Mouse (Mus musculus): ENCODE measurements around the gene 1810010D01Rik.

1810010D01Rik gene

DNA sequence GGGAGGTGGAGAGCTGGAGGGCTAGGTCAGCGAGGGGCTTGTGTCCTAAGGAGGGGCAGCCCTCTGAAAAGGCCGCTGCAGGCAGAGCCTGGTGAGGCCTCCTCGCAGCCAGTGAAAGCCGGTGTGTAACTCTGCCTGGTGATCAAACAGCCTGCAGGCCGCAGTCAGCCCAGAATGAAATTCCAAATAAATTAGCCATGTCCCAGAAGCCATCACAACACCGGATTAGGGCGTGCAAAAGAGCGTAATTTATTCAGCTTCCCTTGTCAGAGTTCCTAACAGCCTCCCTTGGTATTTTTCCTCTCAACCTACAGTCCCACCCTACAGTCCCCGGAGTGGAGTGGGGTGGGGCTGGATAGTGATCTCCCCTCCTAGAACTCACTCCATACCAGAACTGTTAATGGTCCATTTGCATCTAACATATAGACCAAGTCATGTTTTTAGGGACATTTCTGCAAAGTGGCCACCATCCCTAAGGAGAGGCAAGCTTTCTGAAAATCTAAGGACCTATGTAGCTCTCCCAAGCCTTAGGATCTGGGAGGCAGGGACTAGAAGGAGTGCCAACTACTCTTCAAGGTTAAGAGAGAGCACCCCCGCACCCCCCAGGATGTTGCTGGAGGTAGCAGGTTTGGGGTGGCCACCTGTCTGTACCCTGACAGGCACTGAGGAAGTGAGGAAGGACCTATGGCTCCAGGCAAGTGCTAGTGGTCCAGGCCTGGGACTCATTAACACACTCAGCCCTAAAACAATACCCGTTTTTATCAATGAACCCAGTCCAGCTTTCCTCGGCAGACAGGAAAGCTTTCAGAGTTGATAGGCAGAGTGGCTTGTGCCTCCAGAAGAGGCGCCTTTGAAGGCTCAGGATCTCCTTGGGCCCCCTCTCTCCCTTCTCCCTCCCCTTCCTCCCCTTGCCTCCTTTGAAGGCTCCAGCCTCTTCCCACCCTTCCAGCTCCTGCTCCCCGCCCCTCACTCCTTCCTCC is 4.1 kb upstream of the 1810010D01Rik start:
- no peak for DNase-seq (ENCODE audit: low spot score)

DNA sequence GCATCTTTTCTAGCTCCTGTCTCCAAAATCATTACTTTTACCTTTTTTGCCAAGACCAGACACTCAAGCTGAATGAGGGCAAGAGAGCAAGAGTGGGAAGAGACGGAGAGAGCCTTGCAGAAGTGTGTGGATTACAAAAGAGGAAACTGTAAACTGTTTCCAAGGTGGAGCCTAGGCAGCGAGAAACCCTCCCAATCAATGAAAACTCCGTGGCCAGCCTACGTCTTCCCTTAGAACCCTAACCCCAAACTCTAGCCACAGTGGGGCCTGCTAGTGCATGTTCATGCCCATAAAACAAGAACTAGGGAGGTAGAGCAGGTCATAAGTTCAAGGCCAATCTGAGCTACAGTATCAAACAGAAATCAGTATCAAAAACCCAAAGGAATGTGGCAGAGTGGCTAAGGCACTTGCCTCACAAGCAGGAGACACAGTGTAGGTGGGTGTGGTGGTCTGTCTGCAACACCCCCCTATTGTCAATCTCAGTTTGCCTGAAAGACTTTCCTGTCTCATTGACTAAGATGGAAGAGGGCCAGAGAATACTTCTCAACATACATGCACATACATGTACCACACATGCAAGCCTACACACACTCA is 2.7 kb upstream of the 1810010D01Rik start:
- DNase-seq (ENCODE audit: low spot score), result no peak

DNA sequence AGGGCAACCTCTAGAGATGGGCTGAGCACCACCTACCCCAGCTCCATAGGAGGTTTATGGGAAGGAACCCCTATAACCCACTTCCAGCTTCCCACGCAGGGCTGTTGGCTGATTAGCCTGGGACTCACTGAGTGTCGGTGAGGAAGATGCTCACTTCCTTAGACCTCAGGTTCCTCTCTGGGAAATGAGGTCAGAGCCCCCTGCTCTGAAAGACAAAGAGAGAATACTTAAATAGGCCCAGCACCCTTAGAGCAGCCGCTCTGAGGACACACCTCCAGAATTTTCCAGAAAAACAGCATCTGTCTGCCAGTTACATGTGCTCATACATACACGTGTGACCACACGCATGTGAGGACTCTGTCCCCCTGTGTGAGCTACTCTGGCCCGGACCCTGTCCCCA is 1.1 kb downstream of the 1810010D01Rik start:
- DNase-seq (ENCODE audit: low spot score), result no peak

DNA sequence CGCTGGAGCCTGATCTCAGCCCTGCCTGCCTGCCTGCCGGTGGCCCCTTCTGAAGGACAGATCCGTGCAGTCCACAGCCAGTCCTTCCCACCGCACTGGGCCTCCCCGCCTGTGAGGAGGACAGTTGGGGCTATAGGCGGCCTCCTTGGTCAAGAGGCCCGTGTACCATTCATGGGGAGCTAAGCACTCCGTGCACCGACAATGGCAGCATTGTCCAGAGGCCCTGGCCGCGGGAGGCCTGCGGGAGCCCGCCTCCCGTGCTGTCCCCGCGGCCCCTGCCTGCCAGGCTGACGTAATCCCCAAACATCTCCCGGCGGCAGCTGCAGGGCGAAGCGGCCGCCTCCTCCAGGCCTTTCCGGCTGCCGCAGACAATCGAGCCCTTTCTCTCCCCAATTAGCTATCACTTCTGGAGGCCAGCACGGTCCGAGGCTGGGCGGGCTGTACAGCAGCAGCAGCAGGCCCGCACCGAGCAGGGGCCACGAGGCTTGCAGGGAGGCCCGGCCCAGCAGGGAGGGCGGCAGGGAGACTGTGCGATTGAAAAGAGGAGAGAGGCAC is 1.8 kb downstream of the 1810010D01Rik start:
- no peak for DNase-seq (ENCODE audit: low spot score)

DNA sequence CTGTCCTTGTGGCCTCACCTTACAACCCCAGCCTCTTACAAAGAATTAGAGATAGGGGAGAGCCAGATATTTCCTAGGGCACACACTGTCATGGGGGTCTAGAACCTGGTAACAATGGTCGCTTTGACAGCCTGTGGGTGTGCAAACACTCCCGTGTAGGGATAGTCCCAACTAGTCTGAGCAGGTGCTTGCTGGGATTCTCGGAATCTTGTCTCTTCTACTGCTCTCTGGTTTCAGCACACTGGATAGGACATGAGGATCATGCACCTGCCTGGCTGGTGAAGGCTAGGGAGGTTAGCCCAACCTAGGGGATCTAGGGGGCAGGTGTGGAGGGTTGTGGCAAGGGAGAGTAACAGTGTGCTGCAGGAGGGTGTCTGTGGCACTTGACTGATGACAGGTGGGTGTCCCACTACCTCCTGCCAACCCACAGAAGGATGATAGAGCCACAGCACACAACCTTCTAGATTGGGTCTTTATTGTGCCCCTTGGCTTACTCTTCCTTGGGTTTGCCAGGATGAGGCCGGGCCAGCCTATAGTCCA is 2.5 kb downstream of the 1810010D01Rik start:
- DNase-seq (ENCODE audit: low spot score), result no peak

DNA sequence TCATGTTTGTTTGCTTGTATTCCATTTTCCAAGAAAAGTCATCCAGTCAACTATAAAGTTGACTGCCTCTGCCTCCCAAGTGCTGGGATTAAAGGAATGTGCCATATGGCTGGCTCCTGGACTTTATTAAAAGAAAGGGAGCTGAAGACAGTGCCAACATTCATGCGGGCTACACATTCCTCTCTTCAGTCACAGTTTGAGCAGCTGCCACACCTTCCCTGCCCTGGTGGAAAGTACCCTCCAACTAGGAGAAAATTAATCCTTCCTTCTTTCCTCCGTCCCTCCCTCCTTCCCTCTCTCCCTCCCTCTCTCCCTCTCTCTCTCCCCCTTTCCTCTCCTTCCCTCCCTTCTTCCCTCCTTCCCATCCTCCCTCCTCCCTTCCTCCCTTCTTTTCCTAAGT is 8.2 kb downstream of the 1810010D01Rik start:
- no peak for DNase-seq (ENCODE audit: low spot score)

DNA sequence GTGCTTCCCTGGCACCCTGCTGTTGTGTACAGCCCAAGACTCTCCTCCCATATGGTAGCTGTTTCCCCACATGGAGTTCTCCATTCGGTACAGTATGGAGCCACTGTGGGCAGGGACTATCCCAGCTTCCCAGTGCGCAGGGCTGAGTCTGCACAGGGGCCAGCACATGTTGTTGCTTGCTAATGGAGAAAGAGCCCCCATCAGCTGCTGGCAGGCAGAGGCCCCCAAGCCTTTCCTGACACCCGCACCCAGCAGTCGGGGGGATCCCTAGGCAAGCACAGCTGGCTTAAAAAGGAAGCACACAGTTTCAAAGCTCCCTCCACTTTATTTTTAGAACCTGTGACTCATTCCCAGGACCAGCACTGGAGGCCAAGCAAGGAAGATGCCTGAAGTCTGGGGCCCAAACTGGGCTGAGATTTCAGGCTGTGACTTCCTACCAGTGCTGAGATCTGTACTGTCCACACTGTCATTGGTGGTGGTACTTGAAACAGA is 9.7 kb downstream of the 1810010D01Rik start:
- DNase-seq (ENCODE audit: low spot score), result no peak

DNA sequence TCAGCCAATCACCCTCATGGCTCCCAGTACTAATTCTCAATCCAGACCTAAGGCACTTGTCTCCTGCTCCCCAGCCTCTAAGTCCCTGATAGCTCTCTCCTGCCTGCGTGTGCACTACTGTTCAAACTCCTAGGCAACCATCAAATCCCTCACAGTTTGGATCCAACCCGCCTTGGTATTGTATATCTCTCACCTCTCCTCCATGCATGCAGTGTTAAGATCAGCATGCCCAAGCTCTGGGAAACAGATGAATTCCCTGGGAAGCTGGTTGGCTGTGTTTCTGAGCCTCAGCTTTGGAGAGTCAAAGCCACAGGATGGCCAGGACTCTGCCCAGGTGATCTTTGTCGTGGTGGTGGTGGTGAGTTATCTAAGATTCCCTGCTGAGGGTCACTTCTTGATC is 10.2 kb downstream of the 1810010D01Rik start:
- no peak for DNase-seq (ENCODE audit: low spot score)

DNA sequence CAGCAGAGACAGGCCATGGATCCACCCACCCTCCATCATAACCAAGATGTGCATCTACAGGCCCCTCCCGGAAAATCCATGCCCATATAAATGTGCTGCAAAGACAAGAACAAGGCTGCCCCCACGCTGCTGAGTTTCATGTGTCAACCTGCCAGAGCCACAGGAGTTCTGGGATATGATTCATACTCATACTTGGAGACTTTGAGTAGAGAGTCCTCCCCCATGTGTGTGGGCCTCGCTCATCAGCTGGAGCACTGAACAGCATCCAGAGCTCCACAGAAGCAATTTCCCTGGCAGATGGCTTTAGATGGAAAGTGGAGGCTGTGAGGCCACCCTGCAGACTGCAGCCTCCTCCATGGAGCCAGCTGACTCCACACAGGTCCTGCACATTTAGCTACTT is 10.9 kb downstream of the 1810010D01Rik start:
- DNase-seq (ENCODE audit: low spot score), result no peak

DNA sequence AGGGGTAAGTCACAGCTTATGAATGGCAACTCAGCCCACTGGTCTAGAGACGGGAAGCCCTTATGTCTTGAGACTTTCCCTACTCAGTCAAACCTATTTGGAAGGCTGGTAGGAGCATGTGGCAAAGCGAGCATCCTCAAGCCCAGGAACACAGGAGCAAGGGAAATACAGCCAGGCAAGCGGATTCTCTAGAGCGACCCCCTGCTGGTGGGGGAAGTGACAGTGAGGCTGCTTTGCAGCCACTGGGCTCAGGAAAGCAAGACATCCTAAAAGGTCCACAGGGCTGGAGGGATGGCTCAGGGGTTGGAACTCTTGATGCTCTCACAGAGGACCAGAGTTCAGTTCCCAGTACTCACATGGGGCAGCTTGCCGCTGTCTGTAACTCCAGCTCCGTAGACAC is 11.6 kb downstream of the 1810010D01Rik start:
- DNase-seq (ENCODE audit: low spot score), result no peak

DNA sequence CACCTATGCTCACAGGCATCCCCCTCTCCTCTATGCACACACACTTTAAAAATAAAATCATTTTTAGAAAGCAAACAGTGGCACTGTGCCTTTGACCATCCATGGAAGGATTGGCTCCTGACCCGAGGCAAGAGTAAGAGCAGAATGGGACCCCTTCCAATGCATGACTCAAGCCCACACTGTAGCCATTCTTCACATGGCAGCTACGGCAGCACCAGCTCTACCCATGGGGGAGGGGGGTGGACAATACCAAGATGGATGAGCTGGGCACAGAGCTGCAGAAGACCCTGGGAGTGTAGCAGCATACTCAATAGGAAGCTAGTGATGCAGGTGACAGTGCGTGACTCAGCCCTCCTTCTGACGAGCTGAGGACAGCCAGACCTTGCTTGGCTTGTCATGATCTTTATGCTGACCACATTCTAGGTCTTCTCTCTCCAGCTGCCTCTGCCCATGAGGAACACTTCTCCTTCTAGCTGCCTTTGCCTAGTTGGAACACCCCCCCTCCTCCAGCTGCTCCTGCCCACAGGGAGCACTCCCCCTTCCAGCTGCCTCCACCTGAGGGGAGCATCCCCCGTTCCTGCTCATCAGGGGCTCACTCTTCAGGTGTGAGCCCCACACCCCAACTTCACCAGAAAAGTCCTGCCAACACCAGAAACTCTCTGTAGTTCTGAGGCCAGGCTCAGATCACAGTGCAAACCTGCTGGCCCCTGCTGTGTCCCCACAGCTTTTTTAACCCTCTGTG is 12.6 kb downstream of the 1810010D01Rik start:
- DNase-seq (ENCODE audit: low spot score), result no peak

DNA sequence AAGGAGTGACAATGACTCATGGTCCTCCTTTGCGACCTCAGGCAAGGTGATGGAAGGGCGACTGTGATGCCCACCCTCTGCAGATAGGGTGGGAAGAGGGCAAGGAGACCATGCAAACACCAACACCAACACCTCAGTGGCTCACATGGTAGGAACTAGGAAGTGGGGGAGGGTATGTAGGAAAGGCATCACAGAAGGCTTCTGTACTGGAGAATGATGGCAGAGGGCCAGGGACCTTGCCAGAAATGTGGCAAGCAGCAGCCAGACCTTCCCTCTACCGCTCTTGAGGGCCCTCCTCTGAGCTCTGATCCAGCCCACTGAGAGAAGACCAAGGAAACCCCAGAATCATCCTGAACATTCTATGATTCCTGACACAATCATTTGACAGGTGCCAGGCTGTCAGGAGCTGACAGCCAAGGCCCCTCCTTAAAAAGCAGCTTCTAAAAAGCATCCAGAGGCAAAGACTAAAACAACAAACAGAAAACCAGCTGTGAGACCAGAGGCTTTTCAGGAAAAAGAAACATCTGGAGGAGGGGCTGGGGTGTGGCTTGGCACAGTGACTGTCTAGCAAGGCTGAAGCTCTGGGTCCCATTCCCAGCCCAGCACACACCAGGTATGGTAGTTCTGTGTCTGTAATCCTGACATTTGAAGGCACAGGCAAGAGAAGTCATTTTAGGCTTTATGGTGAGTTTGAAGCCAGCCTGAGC is 13.3 kb downstream of the 1810010D01Rik start:
- no peak for DNase-seq (ENCODE audit: low spot score)

DNA sequence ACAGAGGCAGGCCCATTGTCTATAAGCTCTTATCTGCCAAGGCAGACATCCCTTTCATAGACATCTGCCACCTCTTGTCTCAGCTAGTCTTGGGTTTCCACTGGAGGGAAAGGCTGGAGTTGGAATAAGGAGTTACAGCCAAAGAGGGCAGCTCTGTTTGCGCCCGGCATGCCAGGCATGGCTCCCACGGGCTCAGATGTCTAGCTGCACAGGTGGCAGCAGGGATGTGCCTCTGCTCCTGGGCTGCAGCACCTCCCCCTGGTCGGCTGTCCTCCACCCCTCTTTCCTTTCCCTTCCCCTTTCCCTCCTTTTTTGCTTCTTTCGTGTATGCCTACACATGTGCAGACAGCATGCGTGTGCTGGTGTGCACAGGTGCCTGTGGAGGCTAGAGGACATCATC is 15.1 kb downstream of the 1810010D01Rik start:
- no peak for DNase-seq (ENCODE audit: low spot score)

DNA sequence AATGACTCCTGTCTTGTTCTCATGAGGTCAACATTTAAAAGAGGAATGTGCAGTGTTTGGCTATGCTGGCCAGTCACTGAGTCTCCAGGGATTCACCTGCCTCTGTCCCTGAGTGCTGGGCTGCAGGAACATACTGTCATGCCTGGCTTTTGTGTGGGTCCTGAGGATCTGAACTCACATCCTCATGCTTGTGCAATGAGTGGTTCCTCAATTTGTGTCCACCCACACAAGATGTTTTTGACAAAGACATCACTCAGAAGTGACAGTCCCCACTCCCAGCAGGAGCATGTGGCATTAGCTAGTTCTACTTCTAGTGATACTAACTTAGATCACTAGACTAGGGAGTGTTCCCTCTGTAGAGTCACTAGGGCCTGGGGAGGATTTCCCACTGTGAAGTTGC is 17.4 kb downstream of the 1810010D01Rik start:
- DNase-seq (ENCODE audit: low spot score), result no peak

DNA sequence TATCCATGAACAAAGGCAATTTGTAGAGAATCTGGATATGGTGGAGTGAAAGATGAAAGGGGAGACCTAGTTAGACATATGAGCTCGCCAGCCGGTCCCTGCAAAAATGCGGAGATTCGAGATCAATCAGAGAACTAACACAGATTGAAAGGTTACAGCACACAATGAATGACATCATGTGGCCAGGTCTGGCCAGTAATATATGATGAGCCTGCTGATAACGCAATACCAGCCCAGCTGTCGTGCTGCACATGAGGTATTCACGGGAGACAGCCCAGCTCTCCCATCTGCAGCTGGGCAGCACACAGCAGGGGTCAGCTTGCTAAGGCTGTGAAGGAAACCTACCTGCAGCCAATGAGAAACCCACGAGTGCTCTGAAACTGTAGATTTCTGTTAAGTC is 18.6 kb downstream of the 1810010D01Rik start:
- no peak for DNase-seq (ENCODE audit: low spot score)

DNA sequence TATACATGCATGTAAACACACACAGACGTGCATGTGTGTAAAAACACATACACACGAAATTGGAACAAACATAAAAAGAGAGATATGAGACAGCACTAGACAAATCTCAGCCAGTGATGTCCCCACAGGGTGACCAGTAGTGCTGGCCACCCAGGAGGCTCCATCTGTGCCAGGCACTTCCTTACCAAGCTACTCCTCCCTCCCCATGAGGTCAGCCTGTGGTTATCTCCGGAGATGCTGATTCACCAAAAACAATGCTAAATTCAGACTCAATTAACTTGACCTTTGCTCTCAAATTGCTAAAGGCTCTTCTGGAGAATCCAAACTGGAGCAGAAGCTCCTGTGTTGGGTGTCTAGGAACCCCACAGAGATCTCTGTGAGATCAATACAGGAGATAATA is 20.1 kb downstream of the 1810010D01Rik start:
- DNase-seq (ENCODE audit: low spot score), result no peak

DNA sequence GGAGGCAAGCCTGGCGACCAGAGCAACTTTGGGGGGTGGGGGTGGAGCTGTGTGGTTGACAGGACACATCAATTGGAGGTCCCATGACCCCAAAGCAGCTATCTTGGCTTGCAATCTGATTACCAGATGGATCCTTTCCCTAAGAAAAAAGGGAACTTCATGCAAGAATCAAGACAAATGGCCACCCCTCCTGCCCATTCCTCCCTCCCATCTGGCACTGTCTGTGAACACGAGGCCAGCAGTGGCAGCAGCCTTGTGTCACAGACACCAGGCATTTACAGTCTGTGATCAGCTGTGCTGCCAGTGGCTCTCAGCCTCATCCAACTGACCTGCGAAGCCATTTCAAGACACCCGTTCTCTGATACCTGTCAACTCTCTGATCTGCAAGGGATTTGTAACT is 25.5 kb downstream of the 1810010D01Rik start:
- DNase-seq (ENCODE audit: low spot score), result no peak

DNA sequence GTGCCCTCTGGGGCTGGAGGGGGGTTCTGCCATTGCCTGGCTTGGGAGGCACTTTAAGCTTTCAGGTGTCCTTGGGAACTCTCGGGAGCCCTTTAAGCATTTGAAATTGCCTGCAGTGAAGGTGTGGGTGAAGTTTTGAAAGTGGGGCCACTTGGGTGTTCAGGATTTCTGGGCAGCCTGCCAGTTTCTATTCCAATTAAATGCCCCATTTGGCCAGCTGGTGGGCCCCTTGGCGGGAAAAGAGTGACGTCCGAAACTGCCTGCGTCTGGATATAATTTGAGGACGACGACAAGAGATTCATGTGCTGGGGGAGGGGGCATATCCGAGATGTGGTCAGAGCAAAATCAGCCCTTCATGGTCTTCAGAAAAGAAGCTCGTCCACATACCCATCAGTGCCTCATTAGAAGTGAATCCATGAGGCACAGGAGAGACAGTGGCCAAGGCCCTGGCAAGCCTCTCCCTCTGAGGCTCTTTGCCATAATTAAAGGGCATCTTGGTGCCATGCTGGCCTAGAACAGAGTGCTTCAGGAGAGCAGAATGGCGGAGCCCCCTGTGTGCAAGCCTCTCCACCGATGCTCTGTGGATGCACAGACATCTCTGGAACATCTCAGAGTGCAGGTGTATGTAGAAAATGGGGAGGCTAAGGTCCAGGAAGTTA is 26.4 kb downstream of the 1810010D01Rik start:
- no peak for DNase-seq (ENCODE audit: low spot score)

DNA sequence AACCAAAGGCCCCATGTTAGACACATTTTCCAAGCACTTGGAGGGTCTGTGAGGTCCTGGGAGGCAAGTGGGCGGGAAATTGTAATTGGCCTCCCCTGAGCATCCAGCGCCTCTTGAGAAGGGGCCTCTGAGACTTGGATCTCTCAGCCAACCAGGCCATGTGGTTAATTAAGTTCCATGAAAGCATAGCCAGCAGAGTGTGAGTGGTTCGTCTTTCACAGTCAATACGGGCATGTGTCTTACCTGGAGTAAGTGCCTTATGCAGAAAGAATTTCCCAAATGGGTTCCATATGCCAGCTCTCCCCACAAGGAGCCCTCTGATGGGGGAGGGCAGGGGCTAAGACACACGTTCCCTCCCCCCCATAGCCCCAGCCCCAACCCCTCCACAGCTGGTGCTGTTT is 28.2 kb downstream of the 1810010D01Rik start:
- DNase-seq (ENCODE audit: low spot score), result no peak

DNA sequence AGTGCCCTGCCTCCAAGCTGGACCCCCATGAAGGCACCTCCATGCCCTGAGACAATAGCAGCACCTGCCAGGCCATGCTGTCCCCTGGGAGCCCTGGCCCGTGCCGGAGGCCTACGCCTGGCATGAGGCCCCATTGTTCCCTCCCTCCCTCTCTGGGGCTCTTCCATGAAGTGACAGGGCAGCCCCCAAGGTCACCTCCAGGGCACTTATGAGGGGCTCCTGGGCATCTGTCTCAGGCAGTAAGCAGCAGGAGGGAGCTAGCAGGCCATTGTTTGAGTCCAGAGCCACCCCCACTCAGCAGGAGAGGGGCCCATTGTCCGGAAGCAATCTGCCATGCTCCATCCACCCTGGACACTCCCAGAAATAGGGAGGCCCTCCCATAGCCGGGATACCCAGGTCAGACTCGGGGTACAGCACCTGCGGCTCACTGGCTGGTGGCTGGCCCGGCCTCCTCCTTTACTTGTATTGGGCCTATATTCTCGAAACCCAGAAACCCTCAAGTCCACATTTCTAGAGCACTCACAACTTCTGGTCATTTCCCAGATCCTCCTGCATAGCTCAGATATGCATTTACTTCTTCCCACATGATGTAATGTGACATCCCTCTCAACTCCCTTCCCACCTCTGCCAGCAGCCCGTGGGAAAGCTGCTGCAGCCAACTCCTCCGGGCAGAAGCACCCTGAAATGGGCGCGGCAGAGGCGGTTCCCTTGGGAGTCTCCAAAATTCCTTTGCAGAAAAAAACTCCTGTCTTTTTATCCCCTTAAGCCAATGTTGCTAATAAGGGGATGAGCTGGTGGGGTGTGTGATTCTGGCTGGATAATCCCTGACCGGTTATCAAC is 30.9 kb downstream of the 1810010D01Rik start:
- DNase-seq (ENCODE audit: low spot score), result no peak
